Mouse (Mus musculus): Measurements from ENCODE around the gene Srsf2. TPM values are rescaled to one million over a fixed set of nuclear protein-coding genes. Genes with fewer than 3 reads are reported as not detected.
A peak's percentile ranks its signal among the peaks of the same experiment; 100 is the strongest.

Srsf2 gene
- polyA plus RNA-seq, 1 experiment from 2014 or later: 715 TPM

DNA sequence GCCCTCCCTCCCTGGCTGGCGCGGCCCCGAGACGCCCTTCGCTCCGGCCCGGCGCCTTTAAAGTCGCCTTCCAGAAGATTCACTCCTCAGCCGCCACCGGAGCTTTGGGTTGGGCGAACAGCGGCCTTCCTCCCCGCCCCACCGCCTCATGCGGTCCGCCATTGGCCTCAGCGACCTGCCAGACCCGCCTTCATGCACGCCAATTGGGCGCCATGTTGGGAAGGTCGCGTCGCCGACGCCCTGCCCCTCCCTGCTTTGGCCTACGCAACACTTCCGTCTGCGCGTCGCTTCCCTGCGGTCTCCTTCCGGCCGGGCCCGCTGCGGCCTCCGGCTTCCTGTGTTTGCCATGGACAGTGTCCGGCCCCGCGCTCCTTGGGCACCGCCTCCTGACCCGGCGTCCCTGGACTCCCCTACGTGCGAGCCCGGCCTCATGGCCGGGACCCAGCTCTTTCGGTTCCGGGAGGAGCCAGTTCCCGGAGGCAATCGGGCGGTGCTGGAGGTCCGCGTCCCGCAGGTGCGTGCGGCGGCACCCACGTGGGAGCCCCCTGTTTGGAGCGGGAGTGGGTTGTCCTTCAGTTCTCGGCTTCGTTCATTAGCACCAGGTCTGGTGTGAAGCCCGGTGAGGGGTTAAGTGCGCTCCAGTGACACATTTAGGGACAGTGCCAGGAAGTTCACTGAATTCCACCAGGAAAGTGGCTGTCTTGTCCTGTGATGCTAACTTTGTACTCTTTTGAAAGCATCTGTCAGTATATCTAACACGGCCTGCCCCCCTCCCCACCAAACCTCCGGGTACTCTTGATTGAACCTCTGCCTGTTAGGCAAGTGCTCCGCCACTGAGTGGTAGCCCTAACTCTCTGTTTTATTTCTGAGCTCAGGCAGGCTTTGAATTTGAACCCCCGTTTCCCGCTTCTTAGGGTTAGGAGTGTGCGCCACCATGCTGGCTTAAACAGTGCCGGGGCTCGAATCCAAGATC lies 9.3 kb downstream of the Srsf2 start, which contains the start of the genes Mettl23 and Jmjd6:
Gene Mettl23, plus strand, starts transcription at position 18 of the 973 bp plus-strand sequence.
Gene Jmjd6, minus strand, starts transcription at position 189 of the 973 bp plus-strand sequence.
- Histone ChIP-seq H3K4me3 (replicated peaks) (peak within 1 kb of the TSS; percentile 73), H3K4me1 (peaks cover 46% of the 10 kb centered on the region), H3K36me3 (peaks cover 37% of the 10 kb centered on the region), H3K9me3 (replicated peaks) (no peaks in the 10 kb centered on the region), H3K4me2 (replicated peaks) (peak within 1 kb of the TSS; percentile 71), H3K27ac (replicated peaks) (peak within 1 kb of the TSS; percentile 97), H3K9ac (peak within 1 kb of the TSS; percentile 71), H3K27me3 (no peaks in the 10 kb centered on the region)
- WGBS: under 1% methylated on average over 72 of the region's 72 CpGs
- peak; percentile 97 for ATAC-seq (ENCODE audit: insufficient number of reproducible peaks, low FRiP score, low TSS enrichment, low read depth)

DNA sequence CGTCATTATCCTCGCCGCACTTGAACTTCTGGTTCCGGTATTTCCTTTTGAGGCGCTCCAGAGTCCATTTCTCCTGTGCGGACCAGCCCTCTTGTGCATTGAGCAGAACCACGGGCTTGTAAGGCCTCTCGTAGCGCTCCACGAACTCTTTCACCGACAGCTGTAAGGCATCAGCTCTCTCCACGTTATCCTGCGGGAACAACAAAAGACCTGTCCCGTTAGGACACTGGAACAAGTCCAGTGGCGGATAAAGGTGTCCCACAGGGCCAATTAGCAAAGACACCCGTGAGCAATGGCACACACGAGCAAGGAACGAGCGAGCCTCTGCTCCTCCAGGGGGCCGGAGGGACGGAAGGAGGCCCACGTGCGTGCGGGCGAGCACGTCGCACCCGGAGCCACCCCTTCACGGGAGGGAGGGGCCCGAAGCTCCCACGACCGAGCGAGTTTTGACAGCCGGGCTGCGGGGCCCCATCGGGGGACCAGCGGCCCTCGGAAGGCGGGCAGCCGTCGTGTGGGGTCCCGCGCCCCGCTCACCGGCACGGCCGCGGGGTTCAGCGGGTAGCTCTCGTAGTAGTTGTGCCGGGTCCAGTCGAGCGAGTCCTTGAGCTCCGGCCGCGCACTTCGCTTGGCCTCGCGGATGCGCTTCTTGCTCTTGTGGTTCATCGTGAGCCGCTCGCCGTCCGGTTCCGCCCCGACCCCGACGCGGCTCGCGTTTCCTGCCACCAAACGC lies 10.2 kb downstream of the Srsf2 start:
- peaks cover 37% of the 10 kb centered on the region for H3K36me3 ChIP-seq
- no peaks in the 10 kb centered on the region for H3K27me3 ChIP-seq
- peak overlapping the region; percentile 73 for H3K4me3 ChIP-seq (replicated peaks)
- H3K4me2 ChIP-seq (replicated peaks): peak overlapping the region; percentile 71
- H3K4me1 ChIP-seq: peaks cover 51% of the 10 kb centered on the region
- peak; percentile 71 for ATAC-seq (ENCODE audit: insufficient number of reproducible peaks, low FRiP score, low TSS enrichment, low read depth)
- peak overlapping the region; percentile 71 for H3K9ac ChIP-seq
- peak overlapping the region; percentile 97 for H3K27ac ChIP-seq (replicated peaks)
- no peaks in the 10 kb centered on the region for H3K9me3 ChIP-seq (replicated peaks)
- under 1% methylated on average over 73 of the region's 73 CpGs for WGBS

DNA sequence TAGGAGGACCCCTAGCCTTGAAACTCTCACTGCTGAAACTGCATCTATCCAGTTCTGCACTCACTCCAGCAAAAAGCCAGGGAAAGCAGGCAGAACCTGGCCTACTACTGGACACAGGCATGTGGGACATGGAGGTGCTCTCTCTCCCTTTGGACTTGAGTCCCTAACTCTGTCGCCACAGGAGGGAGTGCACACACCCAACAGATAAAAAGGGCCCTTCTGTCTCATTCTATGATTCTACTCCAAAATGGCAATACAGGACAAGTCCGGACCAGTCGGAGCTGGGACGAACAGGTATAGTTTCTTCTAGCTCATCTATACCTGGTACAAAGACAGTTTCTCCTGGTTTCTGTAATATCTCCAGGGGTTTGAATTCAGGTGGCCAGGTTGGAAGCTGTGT lies 12.1 kb downstream of the Srsf2 start:
- ATAC-seq (ENCODE audit: insufficient number of reproducible peaks, low FRiP score, low TSS enrichment, low read depth): no peak
- no peaks in the 10 kb centered on the region for H3K9me3 ChIP-seq (replicated peaks)
- WGBS: 67% methylated on average over 4 of the region's 4 CpGs
- no peak overlapping the region; the same call in 1 of the 2 replicates for H3K9ac ChIP-seq
- peaks cover 52% of the 10 kb centered on the region for H3K36me3 ChIP-seq
- peak overlapping the region; percentile 71 for H3K4me2 ChIP-seq (replicated peaks)
- H3K4me3 ChIP-seq (replicated peaks): peak overlapping the region; percentile 73
- peaks cover 44% of the 10 kb centered on the region for H3K4me1 ChIP-seq
- no peak overlapping the region for H3K27ac ChIP-seq (replicated peaks)
- no peaks in the 10 kb centered on the region for H3K27me3 ChIP-seq

DNA sequence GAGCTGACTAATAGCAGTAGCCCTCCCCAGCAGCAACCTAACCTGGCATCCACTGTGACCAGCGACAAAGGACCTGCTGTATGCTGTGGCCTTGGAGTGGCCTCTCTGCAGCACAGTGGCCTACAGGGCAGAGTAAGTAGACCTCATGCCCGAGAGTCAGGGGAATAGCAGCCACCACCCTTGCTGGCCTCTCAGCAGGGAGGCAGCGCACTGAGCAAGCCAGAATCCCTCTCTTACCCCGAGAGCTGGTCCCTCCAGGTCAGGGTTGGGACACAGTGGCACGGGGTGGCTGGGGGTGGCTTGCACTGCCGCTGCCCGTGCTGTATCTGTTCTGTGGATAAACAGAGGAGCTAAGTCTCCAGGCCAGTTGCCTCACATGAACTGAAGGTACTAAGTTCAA lies 13.3 kb downstream of the Srsf2 start:
- Histone ChIP-seq H3K4me2 (replicated peaks) (0 out of 2 replicates have a peak overlapping the region, but pooled peaks have one; percentile 15), H3K9ac (no peak overlapping the region), H3K36me3 (peaks cover 64% of the 10 kb centered on the region), H3K4me3 (replicated peaks) (no peak overlapping the region), H3K27ac (replicated peaks) (no peak overlapping the region), H3K4me1 (peaks cover 43% of the 10 kb centered on the region), H3K27me3 (no peaks in the 10 kb centered on the region), H3K9me3 (replicated peaks) (no peaks in the 10 kb centered on the region)
- 75% methylated on average over 7 of the region's 7 CpGs for WGBS
- ATAC-seq (ENCODE audit: insufficient number of reproducible peaks, low FRiP score, low TSS enrichment, low read depth): no peak

DNA sequence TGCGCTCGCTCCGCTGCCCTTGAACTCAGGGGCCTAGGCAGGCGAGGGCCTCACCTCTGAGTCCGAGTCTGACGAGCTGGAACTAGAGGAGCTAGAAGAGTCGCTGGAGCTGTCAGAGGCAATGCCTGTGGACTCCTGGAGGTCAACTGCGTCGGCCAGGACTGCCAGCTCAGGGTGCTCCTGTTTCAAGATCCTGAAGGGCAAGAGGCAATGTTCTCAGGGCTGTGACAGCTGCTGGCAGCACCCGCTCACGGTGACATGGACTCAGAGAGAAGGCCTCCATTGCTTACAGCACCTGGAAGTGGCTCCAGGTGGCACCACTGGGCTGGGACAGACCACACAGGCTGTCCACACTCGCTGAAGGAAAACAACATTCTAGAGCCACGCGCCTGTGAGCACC lies 14.0 kb downstream of the Srsf2 start:
- H3K27ac ChIP-seq (replicated peaks): no peak overlapping the region
- H3K4me3 ChIP-seq (replicated peaks): no peak overlapping the region
- no peaks in the 10 kb centered on the region for H3K27me3 ChIP-seq
- H3K4me2 ChIP-seq (replicated peaks): no peak overlapping the region
- WGBS: 87% methylated on average over 14 of the region's 14 CpGs
- H3K36me3 ChIP-seq: peaks cover 70% of the 10 kb centered on the region
- no peak overlapping the region for H3K9ac ChIP-seq
- no peaks in the 10 kb centered on the region for H3K9me3 ChIP-seq (replicated peaks)
- no peak for ATAC-seq (ENCODE audit: insufficient number of reproducible peaks, low FRiP score, low TSS enrichment, low read depth)
- H3K4me1 ChIP-seq: peaks cover 36% of the 10 kb centered on the region

DNA sequence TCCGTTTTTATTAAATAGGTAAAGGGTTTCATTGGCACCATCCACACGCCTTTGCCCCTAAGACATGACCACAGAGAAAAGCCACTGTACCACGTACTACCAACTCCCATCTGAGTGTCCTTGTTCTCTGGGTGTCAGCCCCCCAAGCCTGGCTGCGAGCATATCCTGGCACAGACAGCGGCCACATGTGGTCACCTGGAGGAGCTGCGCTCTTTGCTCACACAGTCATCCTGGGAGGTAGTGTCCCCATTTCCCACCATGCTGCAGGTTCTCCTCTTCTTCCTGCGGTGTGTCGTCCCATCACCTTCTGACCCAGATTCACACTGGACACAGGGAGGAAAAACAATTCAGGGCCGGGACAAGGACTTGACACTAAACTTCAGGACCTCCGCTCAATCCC lies 15.5 kb downstream of the Srsf2 start:
- H3K4me1 ChIP-seq: peaks cover 40% of the 10 kb centered on the region
- WGBS: 92% methylated on average over 10 of the region's 10 CpGs
- H3K9ac ChIP-seq: no peak overlapping the region
- H3K27ac ChIP-seq (replicated peaks): no peak overlapping the region
- peaks cover 85% of the 10 kb centered on the region for H3K36me3 ChIP-seq
- H3K27me3 ChIP-seq: no peaks in the 10 kb centered on the region
- H3K4me2 ChIP-seq (replicated peaks): no peak overlapping the region
- H3K4me3 ChIP-seq (replicated peaks): no peak overlapping the region
- ATAC-seq (ENCODE audit: insufficient number of reproducible peaks, low FRiP score, low TSS enrichment, low read depth): no peak
- H3K9me3 ChIP-seq (replicated peaks): no peaks in the 10 kb centered on the region

DNA sequence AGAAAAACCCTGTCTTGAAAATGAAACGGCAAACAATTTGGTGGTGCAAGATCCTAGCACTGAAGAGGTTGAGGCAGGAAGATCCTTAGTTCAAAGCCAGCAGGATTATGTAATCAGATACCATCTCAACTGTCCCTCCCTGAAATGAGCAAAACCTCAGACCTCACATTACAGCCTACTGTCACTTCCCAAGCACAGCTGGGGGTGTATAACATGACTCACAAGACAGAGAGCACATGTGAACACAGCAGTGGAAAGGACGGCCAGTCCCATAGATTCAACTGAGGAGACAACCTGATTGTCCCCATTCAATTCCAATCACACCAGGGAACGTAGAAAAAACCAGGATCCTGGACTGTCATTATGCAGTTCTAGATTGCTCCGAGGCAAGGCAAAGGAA lies 16.6 kb downstream of the Srsf2 start:
- no peak for ATAC-seq (ENCODE audit: insufficient number of reproducible peaks, low FRiP score, low TSS enrichment, low read depth)
- WGBS: 85% methylated on average over 4 of the region's 4 CpGs
- no peak overlapping the region for H3K4me3 ChIP-seq (replicated peaks)

DNA sequence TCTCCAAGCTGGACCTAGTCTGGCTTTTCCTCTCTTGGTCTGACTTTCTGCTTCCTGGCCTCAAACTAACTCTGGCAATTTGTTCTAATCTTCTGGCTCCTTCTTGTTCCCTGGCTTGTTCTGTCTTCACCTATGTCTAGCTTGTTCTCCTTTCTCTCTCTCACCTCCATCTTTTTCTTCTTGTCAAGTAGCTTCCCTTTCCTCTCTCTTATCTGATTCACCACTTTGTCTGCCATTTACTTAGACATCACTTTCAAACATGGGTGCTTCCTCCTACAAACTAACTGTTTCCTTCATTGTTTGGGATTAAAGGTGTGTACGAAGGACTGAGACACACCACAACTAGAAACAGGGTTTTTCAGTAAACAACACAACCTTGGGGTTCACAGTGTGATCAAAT lies 17.9 kb downstream of the Srsf2 start:
- Histone ChIP-seq H3K9me3 (replicated peaks) (no peaks in the 10 kb centered on the region), H3K36me3 (peaks cover 77% of the 10 kb centered on the region), H3K27ac (replicated peaks) (no peak overlapping the region), H3K4me3 (replicated peaks) (no peak overlapping the region), H3K27me3 (no peaks in the 10 kb centered on the region), H3K4me1 (peaks cover 24% of the 10 kb centered on the region), H3K9ac (no peak overlapping the region), H3K4me2 (replicated peaks) (no peak overlapping the region)
- 83% methylated on average over 1 of the region's 1 CpGs for WGBS
- ATAC-seq (ENCODE audit: insufficient number of reproducible peaks, low FRiP score, low TSS enrichment, low read depth): no peak

More for the DNA sequence above, 16.6 kb downstream of the Srsf2 start:
- Histone ChIP-seq H3K27me3 (no peaks in the 10 kb centered on the region), H3K27ac (replicated peaks) (no peak overlapping the region), H3K9me3 (replicated peaks) (no peaks in the 10 kb centered on the region), H3K36me3 (peaks cover 87% of the 10 kb centered on the region), H3K4me2 (replicated peaks) (no peak overlapping the region), H3K4me1 (peaks cover 37% of the 10 kb centered on the region), H3K9ac (no peak overlapping the region)

DNA sequence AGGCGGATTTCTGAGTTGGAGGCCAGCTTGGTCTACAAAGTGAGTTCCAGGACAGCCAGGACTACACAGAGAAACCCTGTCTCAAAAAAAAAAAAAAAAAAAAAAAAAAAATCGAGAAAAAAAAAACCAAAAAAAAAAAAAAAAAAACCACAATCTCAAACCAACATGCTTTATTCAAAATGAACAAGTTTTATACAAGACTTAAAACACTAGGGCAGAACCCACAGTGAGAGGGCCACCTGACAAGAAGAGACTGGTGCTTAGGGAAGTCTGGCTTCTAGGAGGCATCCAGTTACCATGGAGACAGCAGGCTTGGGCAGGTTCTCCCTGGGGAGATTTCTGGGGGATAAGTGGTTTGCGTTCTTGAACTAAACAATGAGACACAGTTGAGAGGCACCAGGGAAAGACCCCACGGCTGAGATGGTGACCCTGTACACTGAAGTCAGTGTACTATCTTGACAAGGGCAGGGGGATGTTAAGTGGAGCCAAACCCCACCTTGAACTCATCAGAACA lies 20.7 kb downstream of the Srsf2 start:
- Histone ChIP-seq H3K4me1 (peaks cover 27% of the 10 kb centered on the region), H3K36me3 (peaks cover 50% of the 10 kb centered on the region), H3K27me3 (no peaks in the 10 kb centered on the region), H3K27ac (replicated peaks) (peak overlapping the region; percentile 51; the same call in 1 of the 2 replicates), H3K9me3 (replicated peaks) (no peaks in the 10 kb centered on the region), H3K9ac (no peak overlapping the region), H3K4me2 (replicated peaks) (no peak overlapping the region), H3K4me3 (replicated peaks) (no peak overlapping the region)
- 21% methylated on average over 4 of the region's 4 CpGs for whole genome bisulfite sequencing
- no peak for ATAC-seq (ENCODE audit: insufficient number of reproducible peaks, low FRiP score, low TSS enrichment, low read depth)

DNA sequence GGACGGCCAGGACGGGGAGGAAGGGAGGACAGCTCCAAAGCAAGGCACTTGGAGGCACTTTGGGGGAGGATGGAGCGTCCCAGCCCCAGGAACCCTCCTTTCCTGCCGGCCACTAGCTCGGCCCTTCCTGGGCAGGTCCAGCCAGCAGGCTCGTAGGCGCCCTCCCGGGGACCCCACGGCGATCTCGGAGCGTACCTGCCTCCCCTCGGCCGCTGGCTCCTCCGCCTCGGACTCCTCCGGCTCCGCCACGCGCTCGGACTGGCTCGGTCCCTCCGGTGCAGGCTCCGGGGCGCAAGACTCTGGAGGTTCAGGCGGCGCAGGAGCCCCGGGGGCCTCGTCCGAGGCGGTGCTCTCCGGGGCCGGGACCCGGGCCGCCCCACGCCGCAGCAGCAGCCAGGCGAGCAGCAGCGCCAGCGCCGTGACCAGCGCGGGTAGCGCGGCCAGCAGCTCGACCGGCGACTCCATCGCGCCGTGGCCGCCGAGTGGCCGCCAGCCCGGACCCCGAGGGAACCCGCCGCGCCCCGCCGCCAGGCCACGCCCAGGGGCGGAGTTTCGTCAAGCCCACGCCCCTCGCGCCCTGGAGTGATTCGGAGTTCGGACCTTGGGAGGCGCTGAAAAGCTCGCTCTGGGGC lies 25.2 kb downstream of the Srsf2 start, which contains the start of gene Mxra7:
Gene Mxra7, minus strand, starts transcription at position 513 of the 632 bp plus-strand sequence.
- H3K4me1 ChIP-seq: peaks cover 43% of the 10 kb centered on the region
- peak; percentile 55 for ATAC-seq (ENCODE audit: insufficient number of reproducible peaks, low FRiP score, low TSS enrichment, low read depth)
- WGBS: under 1% methylated on average over 71 of the region's 71 CpGs
- peak within 1 kb of the TSS; percentile 82 for H3K4me2 ChIP-seq (replicated peaks)
- no peaks in the 10 kb centered on the region for H3K27me3 ChIP-seq
- peak within 1 kb of the TSS; percentile 67 for H3K9ac ChIP-seq
- peaks cover 4% of the 10 kb centered on the region; the same call in 1 of the 2 replicates for H3K36me3 ChIP-seq
- H3K27ac ChIP-seq (replicated peaks): peak within 1 kb of the TSS; percentile 76
- no peaks in the 10 kb centered on the region for H3K9me3 ChIP-seq (replicated peaks)
- peak within 1 kb of the TSS; percentile 67 for H3K4me3 ChIP-seq (replicated peaks)

Measured in embryonic facial prominence, embryonic 15.5 days (tissue).